Mouse (Mus musculus) cerebellum, postnatal 36 days (tissue): ENCODE measurements around the gene Pde1b.

ENCODE experiments used
- DNase-seq, 2 experiments: peaks; one replicate each; pipeline ENCODE4 v3.0.0; 2021 to 2022; ENCODE audit warnings: mixed read lengths in 2 of 2

Pde1b gene

DNA sequence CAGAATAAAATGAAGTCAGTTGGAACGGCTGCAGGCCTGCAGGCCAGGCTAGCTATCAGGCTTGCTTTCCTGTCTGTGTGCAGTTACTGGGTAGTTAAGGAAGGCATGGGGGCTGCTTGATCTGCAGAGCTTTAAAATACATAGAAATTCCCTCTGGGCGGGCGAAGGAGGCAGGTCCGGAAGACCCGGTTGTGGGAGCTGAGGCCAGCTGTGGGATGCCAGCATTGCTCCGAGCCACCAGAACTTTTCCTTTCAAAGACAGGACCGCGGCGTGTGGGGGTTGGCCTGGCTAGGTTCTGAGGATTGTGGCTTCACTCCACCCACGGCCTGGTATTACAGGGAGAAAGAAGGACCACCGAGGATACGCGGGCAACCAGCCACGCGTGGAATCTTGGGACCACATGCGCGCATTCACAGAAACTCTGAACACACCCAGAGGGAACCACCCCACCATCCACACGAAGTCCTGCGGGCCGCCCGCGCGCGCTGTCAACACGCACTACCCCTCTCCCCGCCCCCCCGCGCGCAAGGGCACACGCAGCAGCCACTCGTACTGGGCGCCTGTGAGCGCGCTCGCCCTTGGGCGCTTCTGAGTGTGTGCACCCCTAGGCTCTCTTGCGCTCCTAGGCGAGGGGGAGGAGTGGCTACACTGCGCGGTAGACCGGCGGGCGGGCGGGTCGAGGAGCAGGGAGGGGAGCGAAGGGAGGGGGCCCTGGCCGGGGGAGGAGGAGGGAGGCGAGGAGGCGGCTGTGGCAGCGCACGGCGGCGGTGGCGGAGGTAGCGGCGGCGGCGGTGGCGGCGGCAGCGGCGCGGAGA lies at the start of gene Pde1b:
Pde1b (plus strand) TSS at position 600 of the 816 bp plus-strand sequence.
- peak; percentile 48 to 66 for DNase-seq

DNA sequence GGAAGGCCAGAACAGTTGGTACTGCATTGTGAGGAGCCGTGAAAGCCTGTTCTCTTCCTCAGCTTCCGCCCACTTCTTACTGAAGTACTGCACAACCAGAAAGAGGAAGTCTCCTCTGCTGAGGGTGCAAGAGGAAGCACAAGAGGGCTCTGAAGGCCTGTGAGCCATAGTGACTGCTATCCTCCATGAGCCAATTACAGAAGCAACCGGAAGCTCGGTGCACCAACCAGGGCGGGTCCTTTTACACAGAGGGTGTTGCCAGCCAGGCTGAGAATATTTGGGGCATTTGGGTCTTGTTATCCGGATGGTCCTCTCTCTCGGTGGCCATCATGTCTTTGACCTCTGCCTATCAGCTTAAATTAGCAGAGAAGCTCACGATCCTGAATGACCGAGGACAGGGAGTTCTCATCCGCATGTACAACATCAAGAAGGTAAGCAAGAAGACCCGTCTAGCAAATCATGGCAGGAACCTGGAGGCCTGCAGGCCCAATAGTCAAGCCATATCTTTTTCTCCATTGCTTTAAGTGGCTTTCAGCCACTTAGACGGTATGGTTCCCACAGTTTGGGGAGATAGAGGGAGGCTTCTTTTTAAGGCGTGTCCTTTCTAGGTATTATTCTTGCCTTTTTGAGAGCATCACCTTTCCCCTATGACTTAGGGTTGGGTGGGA lies 49.1 kb upstream of the Pde1b start, which contains the start of gene Nckap1l:
Nckap1l (plus strand) TSS at position 244 of the 668 bp plus-strand sequence.
- no peak for DNase-seq

DNA sequence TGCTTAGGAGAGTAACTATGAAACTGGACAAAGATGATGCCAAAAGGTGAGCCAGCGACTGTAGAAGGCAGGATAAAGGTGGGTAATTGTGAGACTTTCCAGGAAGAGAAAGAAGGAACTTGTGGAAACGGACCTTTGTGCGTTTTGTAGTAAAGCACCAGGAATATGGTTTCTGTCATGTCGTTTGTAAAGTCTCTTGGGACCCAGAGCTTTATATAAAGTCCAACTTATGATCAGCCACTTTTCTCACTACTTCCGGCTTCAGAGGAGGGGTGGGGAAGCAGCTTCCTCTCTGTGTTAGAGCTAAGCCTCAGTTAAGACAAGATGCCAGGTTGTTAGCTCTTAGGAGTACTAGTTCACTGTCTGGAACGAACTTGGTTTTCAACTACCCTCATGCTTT lies 48.4 kb upstream of the Pde1b start:
- no peak for DNase-seq

DNA sequence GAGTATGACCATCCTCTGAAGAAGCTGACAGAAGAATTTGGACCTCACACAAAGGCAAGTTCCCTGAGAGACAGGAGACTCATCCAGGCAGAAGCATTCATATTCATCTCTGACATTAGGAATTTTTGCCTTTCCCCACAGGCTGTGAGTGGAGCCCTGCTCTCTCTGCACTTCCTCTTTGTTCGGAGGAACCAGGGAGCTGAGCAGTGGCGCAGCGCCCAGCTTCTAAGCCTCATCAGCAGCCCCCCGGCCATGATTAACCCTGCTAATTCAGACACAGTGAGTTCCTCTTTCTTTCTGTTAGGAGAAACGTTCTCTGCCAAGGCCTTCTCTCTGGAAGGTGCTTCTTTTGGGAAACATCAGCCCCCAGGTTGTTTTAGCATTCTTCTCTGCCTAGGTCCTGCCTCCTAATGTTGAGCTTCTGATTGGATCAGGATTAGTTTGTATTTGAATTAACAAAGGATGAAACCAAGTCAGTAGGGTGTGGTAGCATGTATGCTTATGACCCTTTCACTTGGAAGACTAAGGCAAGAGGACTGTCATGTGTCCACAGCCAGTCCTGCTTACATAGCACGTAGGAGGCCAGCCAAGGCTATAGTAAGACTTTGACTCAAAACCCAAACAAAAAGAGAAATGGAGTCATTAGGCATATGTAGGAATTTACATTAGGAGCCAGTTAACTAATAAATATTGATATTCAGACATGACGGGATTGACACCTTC lies 40.1 kb upstream of the Pde1b start:
- no peak for DNase-seq

DNA sequence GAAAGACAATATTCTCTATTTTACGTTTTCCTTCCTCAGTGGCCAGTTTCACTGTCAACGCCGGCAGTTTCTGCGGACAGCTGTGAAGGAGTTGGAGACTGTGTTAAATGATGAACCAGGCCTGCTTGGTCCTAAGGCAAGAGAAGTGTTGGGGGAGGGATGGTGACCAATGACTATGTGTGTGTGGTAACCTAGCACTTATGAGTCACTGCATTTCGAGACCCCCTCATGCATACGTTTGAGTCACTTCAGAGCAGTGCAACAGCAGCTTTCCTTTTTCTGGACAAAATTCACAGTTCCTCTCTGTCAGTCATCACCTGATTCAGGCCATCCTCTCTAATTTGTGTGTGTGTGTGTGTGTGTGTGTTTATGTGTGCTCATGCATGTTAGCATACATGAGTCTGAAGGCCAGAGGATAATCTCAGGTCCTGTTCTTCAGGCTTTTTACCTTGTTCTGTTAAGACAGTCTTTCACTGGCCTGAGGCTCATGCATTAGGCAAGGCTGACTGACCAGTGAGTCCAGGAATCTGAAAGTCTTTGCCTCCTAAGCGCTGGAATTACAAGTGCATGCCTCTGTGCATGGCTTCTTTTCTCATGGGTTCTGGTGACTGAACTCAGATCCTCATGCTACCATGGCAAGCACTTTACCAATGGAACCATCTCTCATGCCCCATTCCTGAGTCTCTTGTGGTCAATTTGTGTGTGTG lies 31.2 kb upstream of the Pde1b start:
- DNase-seq: no peak

DNA sequence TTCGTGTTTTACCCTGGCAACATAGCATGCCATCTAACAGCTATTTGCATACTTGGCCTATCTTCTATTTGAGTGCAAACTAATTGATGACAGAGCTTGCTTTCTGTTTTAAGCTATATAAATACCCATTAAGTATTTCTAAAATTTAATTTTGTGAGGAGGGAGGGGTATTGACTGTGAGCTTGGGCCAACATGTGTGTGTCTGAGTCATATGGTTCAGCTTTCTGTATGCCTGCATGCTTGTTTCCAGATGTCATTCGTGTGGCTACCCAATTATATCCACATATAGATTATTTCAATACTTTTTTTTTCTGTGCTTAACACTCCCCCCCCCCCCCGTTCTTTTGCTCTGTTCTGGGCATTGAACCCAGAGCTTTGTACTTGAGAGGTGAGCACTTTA lies 30.6 kb upstream of the Pde1b start:
- no peak for DNase-seq

DNA sequence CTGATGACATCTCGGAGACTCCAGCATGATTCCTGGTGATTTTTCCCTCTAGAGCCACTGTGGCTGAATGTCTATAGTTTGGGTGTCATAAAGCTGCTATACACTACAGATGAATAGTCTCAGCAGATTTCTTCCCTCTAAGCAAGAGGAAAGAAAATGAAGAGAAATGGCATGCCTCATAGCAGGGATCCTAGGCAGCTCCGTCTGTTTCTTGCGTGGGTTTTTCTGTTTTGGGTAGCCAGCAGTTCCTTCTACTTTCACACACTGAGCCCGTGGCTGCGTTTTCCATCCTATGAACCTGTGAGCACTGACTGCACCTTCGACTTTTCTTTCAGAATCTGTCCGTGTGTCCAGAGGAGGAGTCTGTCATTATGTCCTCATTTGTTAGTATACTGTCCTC lies 29.7 kb upstream of the Pde1b start:
- no peak for DNase-seq

DNA sequence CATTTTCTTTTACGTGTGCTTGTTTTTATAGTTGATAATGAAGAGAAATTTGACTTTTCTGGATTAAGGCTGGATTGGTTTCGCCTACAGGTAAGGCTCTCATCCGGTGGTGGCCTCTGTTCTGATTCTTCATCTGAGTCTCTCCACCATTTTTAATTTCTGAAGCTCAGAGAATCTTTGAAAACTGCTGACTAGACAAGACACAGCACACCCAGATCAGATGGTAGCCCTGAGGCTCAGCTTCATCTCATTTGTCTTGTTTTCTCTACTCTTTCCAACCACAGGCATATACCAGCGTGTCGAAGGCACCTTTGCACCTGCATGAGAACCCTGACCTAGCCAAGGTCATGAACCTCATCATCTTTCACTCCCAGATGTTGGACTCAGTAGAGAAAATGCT lies 29.1 kb upstream of the Pde1b start:
- no peak for DNase-seq

DNA sequence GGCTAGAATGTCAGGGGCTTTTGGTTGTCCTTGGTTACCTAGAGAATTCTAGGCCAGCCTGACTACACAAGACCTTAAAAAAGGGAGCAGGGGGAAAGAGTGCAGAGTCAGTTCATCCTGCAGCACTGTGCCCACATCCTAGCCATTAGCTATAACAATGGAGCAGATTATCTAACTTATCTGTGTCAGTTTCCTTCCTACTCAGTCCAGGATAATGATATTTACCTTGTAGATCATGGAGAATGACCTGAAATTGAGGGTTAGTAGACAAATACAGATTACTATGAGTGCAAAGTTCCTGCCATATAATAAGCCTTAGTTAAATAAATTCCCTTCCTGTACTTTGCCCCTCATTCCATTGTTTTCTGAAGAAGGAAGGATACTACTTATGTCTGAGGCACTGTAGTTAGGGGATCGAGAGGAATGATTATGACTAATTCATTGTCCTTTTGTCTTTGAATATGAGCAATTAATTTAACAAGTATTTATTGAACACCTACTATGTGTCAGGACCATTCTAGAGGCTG lies 23.7 kb upstream of the Pde1b start:
- no peak for DNase-seq

DNA sequence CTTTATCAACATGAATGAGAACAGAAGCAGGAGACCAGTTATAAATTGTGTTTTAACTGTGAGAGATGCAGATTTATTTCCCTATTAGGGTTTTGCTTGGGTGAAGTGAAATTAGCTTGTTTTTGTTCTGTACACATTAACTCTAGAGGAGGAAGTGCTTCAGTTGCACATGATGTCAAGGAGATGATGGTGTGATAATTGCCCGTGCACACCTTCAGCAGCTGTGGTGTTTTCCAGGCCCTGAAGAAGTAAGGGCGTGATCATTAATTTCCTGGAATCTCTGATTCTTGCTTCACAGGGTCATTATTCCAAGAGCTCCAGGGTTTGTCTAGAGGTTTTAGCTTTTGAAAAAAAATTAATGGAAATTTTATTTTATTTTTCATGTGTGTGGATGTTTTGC lies 22.7 kb upstream of the Pde1b start:
- no peak for DNase-seq

DNA sequence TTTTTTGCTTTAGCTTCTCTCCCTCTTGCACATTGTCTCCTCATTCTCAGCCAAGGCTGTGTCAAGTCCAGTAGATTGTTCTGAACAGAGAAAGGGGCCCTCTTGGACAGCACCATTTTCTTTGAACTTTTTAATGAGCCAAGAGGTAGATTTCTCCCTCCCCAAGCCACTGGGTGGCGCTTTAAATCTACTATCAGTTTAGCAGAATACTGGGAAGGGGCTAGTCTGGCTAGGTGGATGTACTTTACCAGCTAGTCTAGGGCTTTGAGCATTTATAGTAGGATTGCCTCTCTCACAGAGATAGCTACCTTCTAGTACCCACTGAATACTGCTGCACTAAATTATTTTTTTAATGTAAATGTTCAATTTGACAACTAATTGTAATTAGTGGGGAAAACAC lies 20.3 kb upstream of the Pde1b start:
- DNase-seq: no peak

DNA sequence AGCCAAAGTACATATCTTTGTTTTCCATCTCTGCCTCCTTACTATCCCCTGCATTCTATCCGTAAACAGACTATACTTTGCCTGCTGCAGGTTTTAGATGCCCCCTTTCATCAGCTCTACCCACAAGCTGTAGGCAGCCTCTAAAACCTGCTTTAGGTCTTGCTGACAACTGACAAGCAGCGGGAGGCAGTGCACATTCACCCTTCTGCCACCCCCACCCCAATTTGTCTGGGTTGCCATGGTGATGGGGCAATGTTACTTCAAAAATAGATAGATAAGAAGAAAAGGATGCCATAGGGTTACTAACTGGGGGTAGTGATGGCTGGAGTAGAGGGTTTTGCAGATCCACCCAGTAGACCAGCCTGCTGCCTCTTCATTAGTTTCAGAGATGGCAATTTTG lies 18.3 kb upstream of the Pde1b start:
- DNase-seq: no peak

DNA sequence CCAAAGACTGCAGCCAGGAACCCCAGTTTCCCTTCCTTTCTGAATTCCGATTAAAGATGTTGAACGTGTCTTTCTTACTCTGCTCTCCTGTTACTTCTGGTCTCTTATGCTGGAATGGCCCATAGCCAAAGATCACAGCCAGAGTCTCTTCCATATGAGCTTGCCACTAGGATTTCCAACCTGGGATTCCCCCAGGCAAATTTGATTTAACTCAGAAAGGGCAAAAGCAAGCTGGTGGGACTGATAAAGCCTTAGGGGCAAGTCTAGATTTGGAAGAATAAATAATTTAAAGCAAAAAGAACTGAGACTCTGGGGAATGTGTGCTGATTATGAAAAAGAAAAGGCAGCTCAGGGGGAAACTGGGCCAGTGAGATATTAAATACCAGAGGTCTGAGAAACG lies 17.7 kb upstream of the Pde1b start:
- DNase-seq: no peak

DNA sequence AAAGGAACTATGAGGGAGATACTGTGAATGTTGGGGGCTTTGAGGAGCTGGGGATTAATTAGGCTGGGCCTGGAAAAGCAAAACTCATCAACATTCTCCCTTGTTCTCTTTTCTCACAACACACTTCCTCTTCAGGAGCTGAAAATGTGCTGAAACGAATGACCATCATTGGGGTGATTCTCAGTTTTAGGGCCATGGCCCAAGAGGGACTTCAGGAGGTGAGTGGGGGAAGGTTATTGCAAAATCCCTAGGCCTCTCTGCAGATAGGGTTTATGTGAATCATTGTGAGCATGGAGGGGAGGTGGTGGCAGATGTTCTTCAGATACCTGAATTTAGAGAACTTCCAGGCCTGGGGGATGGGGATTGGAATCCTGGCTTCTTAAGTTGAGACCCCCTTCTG lies 16.2 kb upstream of the Pde1b start:
- no peak for DNase-seq

DNA sequence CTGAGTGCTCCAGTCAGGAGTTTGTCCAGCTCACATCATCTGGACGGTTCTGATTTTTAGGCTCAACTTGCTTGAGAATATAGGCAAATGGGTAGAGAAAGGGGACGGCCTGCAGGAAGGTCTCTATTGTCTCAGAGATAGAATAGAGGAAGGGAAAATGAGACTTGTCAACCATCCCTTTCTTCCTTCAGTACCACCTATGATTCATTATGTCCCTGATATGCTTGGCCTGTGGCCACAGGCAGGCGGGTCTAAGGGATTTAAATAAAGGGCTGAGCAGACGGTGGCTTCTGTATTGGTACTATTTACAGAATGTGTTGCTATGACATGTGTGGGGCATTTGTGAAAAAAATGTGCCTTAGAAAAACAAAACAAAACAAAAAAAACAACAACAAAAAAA lies 14.5 kb upstream of the Pde1b start:
- DNase-seq: no peak

DNA sequence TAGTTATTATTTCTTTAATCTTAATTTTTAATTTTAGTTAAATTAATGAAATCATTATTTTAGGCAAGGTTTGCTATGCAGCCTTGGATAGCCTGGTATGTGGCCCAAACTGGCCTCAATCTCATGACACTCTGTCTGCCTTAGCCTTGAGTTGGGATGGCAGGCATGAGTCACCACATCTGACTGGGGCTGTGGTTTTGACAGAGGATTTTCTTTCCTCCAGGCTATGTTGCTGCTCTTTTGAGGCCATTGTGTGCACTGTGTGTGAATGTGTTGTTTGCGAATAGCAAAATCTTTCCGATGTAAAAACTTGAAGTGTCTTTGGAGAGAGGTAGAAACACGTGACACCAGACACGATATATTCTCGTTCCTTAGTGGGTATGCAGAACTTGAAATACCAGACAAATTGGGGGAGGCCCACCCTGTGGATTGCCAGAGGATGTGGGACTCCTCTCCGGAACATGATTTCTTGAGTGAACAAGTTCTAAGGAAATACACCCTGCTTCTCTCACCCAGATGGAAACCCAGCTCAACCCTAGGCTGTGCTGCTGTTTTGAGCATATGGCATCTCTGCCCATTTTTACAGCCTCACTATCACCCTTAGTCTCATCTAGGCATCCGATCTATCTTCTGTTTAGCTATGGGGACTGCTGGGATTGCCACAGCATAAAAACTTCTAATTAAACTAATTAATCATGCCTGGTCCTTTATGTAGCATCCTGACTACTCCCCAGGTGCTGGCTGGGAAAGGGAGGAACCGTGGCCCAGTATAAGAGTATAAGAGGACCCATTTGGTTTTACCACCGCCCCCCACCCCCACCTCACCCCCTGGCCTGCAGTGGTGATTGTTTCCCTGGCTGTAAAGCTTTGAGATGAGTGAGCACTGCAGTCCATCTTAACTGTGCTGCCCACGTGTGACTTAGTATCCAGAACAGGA lies 6.4 kb upstream of the Pde1b start:
- no peak for DNase-seq

DNA sequence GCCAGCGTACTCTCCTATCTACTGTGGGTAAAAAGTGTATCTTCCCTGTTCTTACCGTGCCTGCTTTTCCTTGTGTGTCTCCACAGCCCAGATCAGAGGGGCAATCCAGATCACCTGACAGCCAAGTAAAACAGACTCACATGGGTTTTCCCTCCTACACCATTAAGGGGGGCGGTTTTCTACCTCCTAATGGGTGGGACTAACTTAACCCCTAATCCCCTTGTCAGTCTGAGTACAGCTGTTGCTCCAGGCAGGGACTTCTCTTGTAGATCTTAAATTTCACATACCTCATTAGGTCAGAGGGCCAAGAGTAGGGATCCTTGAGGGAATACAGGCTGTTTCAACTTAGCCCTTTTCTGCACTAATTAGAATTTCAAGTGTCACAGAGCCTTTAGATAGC lies 4.7 kb upstream of the Pde1b start:
- DNase-seq: no peak

DNA sequence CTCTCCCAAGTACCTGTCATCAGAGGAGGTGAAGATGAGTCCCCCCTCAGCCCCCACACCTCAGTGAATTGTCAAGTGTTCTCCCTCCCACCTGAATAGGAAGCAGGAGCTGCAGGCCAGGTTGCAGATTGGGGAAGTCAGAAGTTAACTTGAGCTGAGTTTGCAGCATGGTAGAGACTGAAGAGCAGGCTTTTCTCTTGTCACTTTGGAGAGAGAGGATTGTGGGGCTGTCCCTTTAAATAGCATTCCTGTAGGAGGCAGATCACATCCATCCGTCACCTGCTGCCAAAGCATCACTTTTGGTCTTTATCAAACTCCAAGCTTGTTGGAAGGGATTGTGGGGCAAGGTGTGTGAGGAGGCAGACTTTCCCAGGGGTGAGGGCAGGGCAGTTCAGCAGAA lies 2.1 kb upstream of the Pde1b start:
- no peak for DNase-seq

DNA sequence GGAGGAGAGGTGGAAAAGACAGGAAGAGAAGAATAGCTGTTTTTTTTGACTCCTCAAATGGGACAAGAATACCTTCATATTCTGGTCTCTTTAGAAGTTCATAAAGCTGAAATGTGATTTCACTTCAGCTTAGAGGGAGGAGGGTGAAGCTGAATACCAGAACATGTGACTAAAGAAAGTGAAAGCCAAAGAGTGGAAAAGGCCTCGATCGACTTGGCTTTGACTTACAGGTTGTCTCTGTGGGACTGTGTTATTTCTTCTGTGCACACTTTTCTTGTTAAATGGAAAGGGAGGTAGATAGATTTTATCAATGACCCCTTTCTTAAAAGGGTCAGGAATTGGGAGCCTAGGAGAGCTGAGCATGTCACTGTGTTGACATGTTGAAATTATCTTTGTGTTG lies 1.6 kb upstream of the Pde1b start:
- no peak for DNase-seq

DNA sequence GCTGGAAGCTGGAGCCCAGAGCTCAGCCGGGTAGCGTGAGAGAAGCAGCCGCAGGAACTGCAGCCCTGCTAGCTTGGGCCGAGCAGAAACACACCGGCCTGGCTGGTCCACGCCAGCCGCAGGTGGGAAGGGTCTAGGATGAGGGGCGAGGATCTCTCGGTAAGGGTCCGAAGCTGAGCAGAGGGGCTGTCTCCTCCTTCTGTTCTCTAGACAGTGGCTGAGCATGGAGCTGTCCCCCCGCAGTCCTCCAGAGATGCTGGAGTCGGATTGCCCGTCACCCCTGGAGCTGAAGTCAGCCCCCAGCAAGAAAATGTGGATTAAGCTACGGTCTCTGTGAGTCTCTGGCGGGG lies 392 bp downstream of the Pde1b start:
- no peak for DNase-seq

DNA sequence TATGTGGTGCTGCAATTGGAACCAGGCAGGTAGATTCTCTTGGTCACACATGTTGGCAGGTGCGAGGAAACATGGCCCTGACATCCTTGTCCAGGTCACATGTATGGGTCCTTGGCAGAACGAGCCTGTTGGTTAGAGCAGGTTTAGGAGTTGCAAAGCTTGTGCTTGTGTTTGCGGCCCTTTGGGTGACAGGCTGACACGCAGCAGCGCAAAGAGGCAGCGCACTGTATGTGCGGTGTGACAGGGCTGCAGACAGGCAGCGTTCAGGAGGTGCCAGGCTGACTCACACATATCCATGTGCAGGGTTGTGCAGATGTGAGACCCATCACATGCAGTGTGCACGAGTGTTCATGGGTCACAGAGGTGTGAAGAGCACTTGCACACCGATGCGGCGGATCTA lies 826 bp downstream of the Pde1b start:
- peak in 1 of 2 experiments; percentile 39 for DNase-seq

DNA sequence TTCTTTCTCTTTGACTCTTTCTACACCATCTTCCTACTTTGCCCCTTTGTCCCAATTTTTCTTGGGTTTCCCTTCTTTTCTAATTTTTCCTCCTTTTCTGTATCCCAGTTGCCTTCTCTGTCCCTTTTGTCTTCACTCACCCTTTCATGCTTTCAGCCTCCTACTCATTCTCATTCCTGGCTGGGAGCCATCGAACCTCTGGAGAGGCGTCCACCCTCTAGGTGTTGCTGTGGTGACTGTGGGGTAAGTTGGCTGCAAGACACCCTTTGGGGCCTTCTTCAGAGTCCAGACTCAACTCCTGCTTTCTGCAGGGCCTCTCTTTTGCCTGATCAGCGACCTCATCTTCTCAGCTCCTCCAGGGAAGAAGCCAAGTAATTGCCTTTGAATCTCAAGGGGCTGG lies 6.5 kb downstream of the Pde1b start:
- DNase-seq: no peak
